Mouse (Mus musculus) heart, embryonic 12.5 days (tissue): ENCODE measurements at regions not wholly inside any gene's neighbourhood (a gene's known extent, or its start where the extent isn't known, plus 50 kb on each side); places are given as distances from the start of the nearest gene placed in this dataset.

Experiments
- ATAC-seq: fragments of 200-750 bp; cut with Nextera tagmentation; 2 replicates; pipeline ENCODE4 v1.8.0; 2017; ENCODE audit warnings: moderate TSS enrichment, moderate library complexity; ENCODE audit not compliant: insufficient number of reproducible peaks, low FRiP score
- H3K27ac ChIP-seq: fragments of 300-500 bp; sonication (generic); 2 replicates; pipeline ENCODE4 v1.5.1; 2016; ENCODE audit warnings: mild to moderate bottlenecking, moderate library complexity; ENCODE audit not compliant: poor library complexity, severe bottlenecking
- H3K27me3 ChIP-seq: fragments of 300-500 bp; sonication (generic); replicated peaks from 2 replicates; pipeline ENCODE4 v1.6.1; 2016; ENCODE audit warnings: mild to moderate bottlenecking, moderate library complexity
- H3K36me3 ChIP-seq: fragments of 300-500 bp; sonication (generic); 2 replicates; pipeline ENCODE4 v1.6.1; 2016; ENCODE audit warnings: mild to moderate bottlenecking, moderate library complexity
- H3K4me1 ChIP-seq: fragments of 300-500 bp; sonication (generic); replicated peaks from 2 replicates; pipeline ENCODE4 v1.6.1; 2016; ENCODE audit warnings: mild to moderate bottlenecking
- H3K4me2 ChIP-seq: fragments of 300-500 bp; sonication (generic); 2 replicates; pipeline ENCODE4 v1.6.1; 2016; ENCODE audit warnings: mild to moderate bottlenecking, moderate library complexity
- H3K4me3 ChIP-seq: fragments of 300-500 bp; sonication (generic); 2 replicates; pipeline ENCODE4 v1.5.1; 2016; ENCODE audit warnings: mild to moderate bottlenecking
- H3K9ac ChIP-seq: fragments of 300-500 bp; sonication (generic); 2 replicates; pipeline ENCODE4 v1.6.1; 2016; ENCODE audit warnings: mild to moderate bottlenecking, moderate library complexity
- H3K9me3 ChIP-seq: fragments of 300-500 bp; sonication (generic); replicated peaks from 2 replicates; pipeline ENCODE4 v1.6.1; 2016; ENCODE audit warnings: mild to moderate bottlenecking, moderate library complexity
- WGBS: fragments of 180-500 bp; shearing (Covaris S2); methylation state at CpG from one replicate; pipeline ENCODE4 v1.1.7; 2016; 5-methylcytosine and 5-hydroxymethylcytosine counted together

DNA sequence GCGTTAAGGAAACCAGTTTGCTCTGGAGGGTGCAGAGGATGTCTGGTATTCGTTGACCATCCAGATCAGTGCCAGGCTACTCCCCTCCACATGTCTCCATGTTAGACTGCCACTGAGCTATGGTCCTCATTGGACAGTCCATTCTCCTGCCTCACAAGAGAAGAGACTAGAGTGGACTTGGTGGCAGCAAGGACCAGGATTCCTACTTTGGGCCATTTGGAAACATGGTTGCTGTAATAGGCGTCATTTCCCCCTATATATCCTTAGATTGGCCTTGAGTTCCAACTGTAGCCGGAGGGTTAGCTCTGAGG is 72.6 kb downstream of the Rpusd4 start:
- Histone ChIP-seq H3K4me2 (no peak overlapping the region), H3K27ac (peak overlapping the region; percentile 28; the same call in 1 of the 2 replicates), H3K4me3 (no peak overlapping the region), H3K27me3 (no peaks in the 10 kb centered on the region), H3K4me1 (peaks cover 86% of the 10 kb centered on the region), H3K36me3 (no peaks in the 10 kb centered on the region), H3K9me3 (no peaks in the 10 kb centered on the region), H3K9ac (no peak overlapping the region)
- no peak for ATAC-seq
- 59% methylated on average over 4 of the region's 4 CpGs for WGBS

DNA sequence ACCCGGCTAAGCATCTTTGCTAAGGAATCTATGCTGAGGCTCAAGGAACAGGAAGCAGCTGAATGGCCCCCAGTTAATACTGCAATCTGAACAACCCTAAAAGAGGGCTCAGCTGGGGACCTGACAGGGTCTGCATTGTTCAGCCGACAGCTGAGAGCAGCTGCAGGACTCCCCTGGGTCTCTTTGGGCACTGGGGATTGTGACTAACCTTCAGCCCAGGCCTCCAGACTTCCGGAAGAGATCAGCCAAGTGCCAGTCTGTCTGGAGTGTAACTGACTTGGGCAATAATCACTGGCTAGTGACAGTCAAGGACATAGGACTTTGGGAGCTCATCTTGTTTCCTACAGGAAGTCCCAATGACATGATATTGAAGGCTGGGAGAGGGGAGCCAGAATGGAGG is 73.1 kb downstream of the Rpusd4 start:
- no peak overlapping the region for H3K4me2 ChIP-seq
- no peak for ATAC-seq
- WGBS, result 35% methylated on average over 3 of the region's 3 CpGs

DNA sequence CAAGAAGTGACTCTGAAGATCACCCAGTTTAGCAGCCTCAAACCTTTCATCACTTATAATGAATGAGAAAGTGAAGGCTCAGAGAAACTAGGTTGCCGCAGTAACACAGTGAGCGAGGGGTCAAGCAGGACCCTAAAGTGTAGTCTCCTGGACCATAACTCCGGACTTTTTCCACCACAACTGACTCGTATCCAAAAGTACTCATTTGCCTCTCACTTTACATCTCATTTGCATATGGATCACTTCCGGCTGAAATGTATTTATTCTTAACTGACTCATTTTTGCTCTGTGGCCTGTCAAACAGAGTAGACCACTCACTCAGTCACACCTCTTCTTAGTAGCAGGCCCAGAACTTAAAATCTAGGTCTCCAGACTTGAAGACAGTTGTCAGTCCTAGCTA is 73.7 kb downstream of the Rpusd4 start:
- Histone ChIP-seq H3K9ac (no peak overlapping the region), H3K4me1 (peaks cover 86% of the 10 kb centered on the region), H3K9me3 (no peaks in the 10 kb centered on the region), H3K27ac (peak overlapping the region; percentile 73), H3K4me3 (no peak overlapping the region), H3K4me2 (no peak overlapping the region), H3K36me3 (no peaks in the 10 kb centered on the region), H3K27me3 (no peaks in the 10 kb centered on the region)
- ATAC-seq, result no peak
- WGBS, result 74% methylated on average over 5 of the region's 5 CpGs

More for the DNA sequence above, 73.1 kb downstream of the Rpusd4 start:
- H3K4me3 ChIP-seq, result no peak overlapping the region
- no peaks in the 10 kb centered on the region for H3K36me3 ChIP-seq
- H3K4me1 ChIP-seq, result peaks cover 86% of the 10 kb centered on the region
- H3K9ac ChIP-seq, result no peak overlapping the region
- no peaks in the 10 kb centered on the region for H3K27me3 ChIP-seq
- H3K27ac ChIP-seq, result peak overlapping the region; percentile 73; the same call in 1 of the 2 replicates
- H3K9me3 ChIP-seq, result no peaks in the 10 kb centered on the region

DNA sequence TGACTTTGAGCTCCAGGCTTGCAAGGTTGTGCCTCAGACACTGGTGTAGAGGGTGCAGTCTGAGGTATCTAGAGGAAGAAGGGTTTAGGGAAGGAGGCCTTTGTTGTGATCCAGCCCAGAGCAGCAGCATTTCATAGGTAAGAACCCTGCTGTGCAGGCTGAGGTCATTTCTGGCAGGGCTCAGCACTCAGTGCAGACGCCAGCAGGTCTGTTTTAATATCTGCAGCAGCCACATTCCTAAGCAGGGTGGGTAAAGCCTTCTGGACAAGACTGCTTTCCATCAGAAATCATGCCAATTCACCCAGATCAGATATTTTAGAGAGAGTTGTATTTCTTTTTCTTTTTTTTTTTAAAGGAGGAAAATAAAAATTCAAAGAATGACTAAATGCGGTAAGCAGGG is 74.8 kb downstream of the Rpusd4 start:
- peak; percentile 42; the same call in 1 of the 2 replicates for ATAC-seq
- peak overlapping the region; percentile 73 for H3K27ac ChIP-seq
- no peak overlapping the region for H3K9ac ChIP-seq
- H3K4me1 ChIP-seq, result peaks cover 85% of the 10 kb centered on the region
- 19% methylated on average over 2 of the region's 2 CpGs for WGBS
- no peaks in the 10 kb centered on the region for H3K9me3 ChIP-seq
- H3K4me3 ChIP-seq, result no peak overlapping the region
- no peaks in the 10 kb centered on the region for H3K27me3 ChIP-seq
- no peak overlapping the region for H3K4me2 ChIP-seq
- no peaks in the 10 kb centered on the region for H3K36me3 ChIP-seq

DNA sequence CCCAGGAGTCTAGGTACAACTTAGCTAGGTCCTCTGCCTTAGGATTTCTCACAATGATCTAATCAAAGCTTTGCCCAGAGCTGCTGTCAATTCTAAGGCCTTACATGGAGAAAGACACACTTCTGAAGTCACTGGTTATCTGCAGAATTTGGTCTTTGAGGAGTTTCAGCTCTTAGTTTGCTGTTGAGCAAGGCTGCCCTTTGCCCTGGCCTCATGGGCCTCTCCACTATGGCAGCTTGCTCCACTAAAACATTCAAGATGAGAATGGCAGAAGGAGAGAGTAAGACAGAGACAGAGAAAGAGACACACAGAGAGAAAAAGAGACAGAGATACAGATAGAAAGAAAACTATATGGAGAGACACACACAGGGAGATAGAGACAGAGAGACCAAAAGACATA is 75.7 kb downstream of the Rpusd4 start:
- Histone ChIP-seq H3K9me3 (no peaks in the 10 kb centered on the region), H3K27ac (peak overlapping the region; percentile 61), H3K4me1 (peaks cover 82% of the 10 kb centered on the region), H3K4me3 (no peak overlapping the region), H3K4me2 (no peak overlapping the region), H3K27me3 (no peaks in the 10 kb centered on the region), H3K9ac (no peak overlapping the region), H3K36me3 (no peaks in the 10 kb centered on the region)
- no peak for ATAC-seq

DNA sequence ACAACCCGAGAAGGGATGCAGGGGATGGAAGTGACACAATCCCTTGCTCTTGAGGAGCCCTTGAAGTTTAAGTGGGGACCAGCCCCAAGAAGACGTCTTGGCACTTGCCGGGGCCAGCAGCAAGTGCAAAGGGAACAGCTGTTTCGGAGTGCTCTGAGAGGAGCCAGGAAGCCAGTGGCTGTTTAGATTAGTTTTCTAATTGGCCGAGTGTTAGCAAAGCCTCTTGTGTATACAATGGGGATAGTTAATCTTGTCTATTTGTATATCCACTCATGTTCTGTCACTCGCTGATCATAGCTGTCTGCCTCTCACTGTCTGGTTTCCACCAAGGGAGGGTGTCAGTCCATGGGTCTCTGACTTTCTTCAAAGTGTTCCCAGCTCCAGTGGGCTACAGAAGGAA is 76.6 kb upstream of the Cdon start:
- Histone ChIP-seq H3K4me2 (no peak overlapping the region), H3K36me3 (no peaks in the 10 kb centered on the region), H3K27ac (no peak overlapping the region), H3K9me3 (no peaks in the 10 kb centered on the region), H3K27me3 (no peaks in the 10 kb centered on the region), H3K4me1 (peaks cover 71% of the 10 kb centered on the region), H3K4me3 (no peak overlapping the region), H3K9ac (no peak overlapping the region)
- no peak for ATAC-seq
- WGBS, result 22% methylated on average over 6 of the region's 6 CpGs

DNA sequence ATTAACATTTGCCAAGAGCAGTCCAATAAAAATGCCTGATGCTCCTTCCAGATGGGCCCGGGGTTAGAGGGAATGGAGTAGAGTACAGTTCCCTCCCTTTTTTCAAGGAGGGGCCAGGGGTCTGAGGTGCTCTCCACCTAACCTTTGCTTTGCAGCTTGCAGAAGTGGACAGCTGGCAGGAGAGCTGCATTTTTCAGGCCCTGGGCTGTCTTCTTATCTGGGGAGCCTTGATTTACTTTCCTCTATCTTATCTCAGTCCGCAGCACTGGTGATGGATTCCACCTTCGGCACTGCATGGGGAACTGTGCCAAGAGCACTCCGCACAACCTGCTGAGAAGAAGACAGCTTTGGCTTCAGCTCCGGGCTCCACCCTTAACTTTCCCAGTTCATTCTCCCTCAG is 74.5 kb upstream of the Cdon start:
- 0 out of 2 replicates have a peak overlapping the region, but pooled peaks have one; percentile 2 for H3K4me2 ChIP-seq
- H3K4me3 ChIP-seq, result no peak overlapping the region
- 0 out of 2 replicates have a peak overlapping the region, but pooled peaks have one; percentile 15 for H3K27ac ChIP-seq
- peaks cover 51% of the 10 kb centered on the region for H3K4me1 ChIP-seq
- no peaks in the 10 kb centered on the region for H3K9me3 ChIP-seq
- WGBS, result 9% methylated on average over 5 of the region's 5 CpGs
- no peak overlapping the region for H3K9ac ChIP-seq
- no peaks in the 10 kb centered on the region for H3K36me3 ChIP-seq
- ATAC-seq, result peak; percentile 65
- no peaks in the 10 kb centered on the region for H3K27me3 ChIP-seq

DNA sequence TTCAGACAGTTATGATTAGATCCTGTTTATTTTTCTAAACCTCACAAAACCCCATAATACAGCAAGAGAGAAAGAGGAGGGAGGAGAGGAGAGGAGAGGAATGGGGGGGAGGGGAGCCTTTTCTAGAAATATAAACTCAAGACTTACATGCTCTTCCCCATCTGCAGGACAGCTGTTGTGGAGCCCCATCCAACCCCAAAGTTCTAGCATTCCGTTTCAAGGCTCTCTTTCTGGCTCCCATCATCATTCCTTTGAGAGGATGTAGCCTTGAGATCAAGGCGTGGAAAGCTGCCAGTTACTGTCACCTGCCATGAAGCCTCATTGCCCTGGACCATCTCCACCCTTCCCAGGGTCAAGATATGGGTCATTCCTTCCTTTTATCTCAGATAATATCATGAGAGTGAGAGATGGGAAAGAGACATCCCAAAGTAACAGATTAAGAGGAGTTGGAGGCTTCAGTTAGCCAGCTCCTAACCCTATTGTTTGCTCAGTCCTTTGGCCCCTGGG is 70.8 kb upstream of the Cdon start:
- no peaks in the 10 kb centered on the region for H3K27me3 ChIP-seq
- no peak for ATAC-seq
- 66% methylated on average over 2 of the region's 2 CpGs for WGBS
- H3K4me1 ChIP-seq, result peaks cover 29% of the 10 kb centered on the region
- H3K9me3 ChIP-seq, result no peaks in the 10 kb centered on the region
- no peak overlapping the region for H3K27ac ChIP-seq
- H3K4me3 ChIP-seq, result no peak overlapping the region
- no peak overlapping the region for H3K9ac ChIP-seq
- H3K36me3 ChIP-seq, result no peaks in the 10 kb centered on the region
- H3K4me2 ChIP-seq, result no peak overlapping the region

DNA sequence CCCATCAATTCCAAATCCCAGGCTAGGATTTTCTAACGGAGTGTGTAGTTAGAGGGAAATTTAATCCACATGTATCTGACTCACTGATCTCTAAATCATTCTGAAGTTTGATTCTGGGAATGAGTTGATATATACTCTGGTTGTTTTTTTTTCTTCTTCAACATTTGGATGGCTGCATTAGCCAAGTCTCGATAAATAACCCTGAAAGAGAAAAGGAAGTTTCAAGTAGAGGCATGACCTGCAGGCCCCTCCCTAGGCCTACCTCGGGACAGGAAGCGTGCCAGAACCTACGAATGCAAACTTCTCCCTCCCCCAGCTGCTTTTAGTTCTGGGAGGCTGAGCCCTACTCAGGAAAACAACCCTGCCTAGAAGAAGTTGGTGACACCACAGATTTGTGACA is 69.4 kb upstream of the Cdon start:
- 60% methylated on average over 5 of the region's 5 CpGs for WGBS
- H3K36me3 ChIP-seq, result no peaks in the 10 kb centered on the region
- no peak overlapping the region for H3K4me2 ChIP-seq
- H3K4me3 ChIP-seq, result no peak overlapping the region
- no peak for ATAC-seq
- H3K9me3 ChIP-seq, result no peaks in the 10 kb centered on the region
- no peak overlapping the region for H3K9ac ChIP-seq
- no peak overlapping the region for H3K27ac ChIP-seq
- peaks cover 16% of the 10 kb centered on the region for H3K4me1 ChIP-seq
- H3K27me3 ChIP-seq, result no peaks in the 10 kb centered on the region

DNA sequence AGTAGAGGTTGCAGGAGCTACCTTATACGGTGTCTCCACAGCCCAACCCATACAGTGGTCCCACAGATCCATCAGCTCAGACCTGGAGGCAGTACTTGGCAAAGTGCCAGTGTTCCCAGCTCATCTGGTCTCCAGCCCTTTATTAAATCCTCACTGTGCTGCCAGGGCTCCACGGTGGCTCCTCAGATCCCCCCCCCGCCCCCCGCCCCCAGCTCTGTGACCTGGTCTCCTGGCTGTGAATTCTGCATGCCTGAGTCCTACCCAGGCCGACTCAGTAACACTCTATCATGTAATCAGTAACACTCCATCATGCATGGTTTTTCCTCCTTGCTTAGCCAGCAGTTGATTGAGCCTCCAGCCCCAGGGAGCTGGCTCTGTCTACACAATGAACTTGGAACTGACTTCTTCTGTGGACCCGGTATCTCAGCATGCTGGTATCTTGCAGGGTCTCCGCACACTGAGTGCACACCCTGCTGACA is 66.2 kb upstream of the Cdon start:
- 35% methylated on average over 7 of the region's 7 CpGs for WGBS
- no peaks in the 10 kb centered on the region for H3K9me3 ChIP-seq
- peaks cover 15% of the 10 kb centered on the region for H3K4me1 ChIP-seq
- no peaks in the 10 kb centered on the region for H3K27me3 ChIP-seq
- no peak overlapping the region for H3K4me3 ChIP-seq
- no peak overlapping the region; the same call in 1 of the 2 replicates for H3K27ac ChIP-seq
- H3K9ac ChIP-seq, result no peak overlapping the region
- no peaks in the 10 kb centered on the region for H3K36me3 ChIP-seq
- ATAC-seq, result peak; percentile 66
- H3K4me2 ChIP-seq, result peak overlapping the region; percentile 11; the same call in 1 of the 2 replicates

DNA sequence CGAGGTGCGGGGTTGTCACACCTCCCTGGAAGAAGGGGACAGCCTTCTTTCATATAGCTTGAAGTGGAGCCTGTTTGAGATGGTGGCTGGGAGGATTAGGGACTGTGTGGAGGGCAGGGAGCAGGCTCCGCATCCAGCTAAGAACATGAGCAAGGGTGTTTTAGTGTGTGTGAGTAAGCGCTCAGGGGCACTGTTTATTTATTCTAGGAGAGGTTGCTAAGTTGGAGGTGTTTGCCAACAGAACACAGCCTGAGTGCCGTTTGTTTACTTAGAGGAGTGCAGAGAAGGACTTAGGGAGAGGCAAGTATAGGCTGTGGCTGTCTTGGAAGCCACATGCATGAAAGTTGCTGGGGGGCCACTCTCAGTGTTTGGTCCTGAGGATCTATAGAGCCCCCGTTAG is 61.2 kb upstream of the Cdon start:
- H3K27ac ChIP-seq, result 0 out of 2 replicates have a peak overlapping the region, but pooled peaks have one; percentile 74
- ATAC-seq, result no peak
- no peak overlapping the region for H3K9ac ChIP-seq
- no peaks in the 10 kb centered on the region for H3K9me3 ChIP-seq
- no peaks in the 10 kb centered on the region for H3K27me3 ChIP-seq
- H3K36me3 ChIP-seq, result no peaks in the 10 kb centered on the region
- H3K4me1 ChIP-seq, result peaks cover 54% of the 10 kb centered on the region
- WGBS, result 40% methylated on average over 6 of the region's 6 CpGs
- H3K4me2 ChIP-seq, result no peak overlapping the region
- no peak overlapping the region for H3K4me3 ChIP-seq
